Mouse (Mus musculus) ES-E14 (cell line): ENCODE measurements around the gene Zfp335.

Experiments
- CHD2 ChIP-seq: IDR thresholded peaks from 2 replicates; pipeline ENCODE4 v1.6.1; 2014; ENCODE audit warnings: mild to moderate bottlenecking, low read depth, low read length, inconsistent platforms
- HCFC1 ChIP-seq: IDR thresholded peaks from 2 replicates; pipeline ENCODE4 v1.6.1; 2012; ENCODE audit warnings: low read length, inconsistent platforms, borderline replicate concordance; ENCODE audit not compliant: insufficient read depth
- MAFK ChIP-seq: IDR thresholded peaks from 2 replicates; pipeline ENCODE4 v1.6.1; 2014; ENCODE audit warnings: mild to moderate bottlenecking, low read depth, low read length, inconsistent platforms; ENCODE audit not compliant: insufficient read depth
- ZC3H11A ChIP-seq: IDR thresholded peaks from 2 replicates; pipeline ENCODE4 v1.6.1; 2012; ENCODE audit warnings: low read depth, mild to moderate bottlenecking, inconsistent platforms, low read length, borderline replicate concordance
- ZNF384 ChIP-seq: IDR thresholded peaks from 2 replicates; pipeline ENCODE4 v1.6.1; 2012; ENCODE audit warnings: low read depth, low read length, inconsistent platforms

- TF ChIP-seq MAFK (no peak), ZC3H11A (no peak), HCFC1 (no peak), CHD2 (no peak), ZNF384 (peak; percentile 95)
Measured at GRCm38 (mm10) chr2:164866741-164867551, 44.6 kb downstream of the Zfp335 start.
